Mouse (Mus musculus) testis, adult 2 months (tissue): ENCODE measurements around the gene Trpc4. TPM values are rescaled to one million over a fixed set of nuclear protein-coding genes. Genes with fewer than 3 reads are reported as not detected.

Experiments used
- H3K27ac ChIP-seq: fragments of 200-500 bp; 2 replicates; pipeline ENCODE4 v1.5.1; 2012; ENCODE audit warnings: low read depth, low read length; ENCODE audit not compliant: control insufficient read depth, insufficient read depth
- H3K27me3 ChIP-seq: fragments of 200-500 bp; 2 replicates; pipeline ENCODE4 v1.6.1; 2012; ENCODE audit warnings: mild to moderate bottlenecking, low read length, moderate library complexity; ENCODE audit not compliant: control insufficient read depth, insufficient read depth
- H3K36me3 ChIP-seq: fragments of 200-500 bp; 2 replicates; pipeline ENCODE4 v1.6.1; 2012; ENCODE audit warnings: mild to moderate bottlenecking, low read length; ENCODE audit not compliant: control insufficient read depth, insufficient read depth
- H3K4me1 ChIP-seq: fragments of 200-500 bp; 2 replicates; pipeline ENCODE4 v1.6.1; 2012; ENCODE audit warnings: low read length; ENCODE audit not compliant: control insufficient read depth, insufficient read depth
- H3K4me3 ChIP-seq: fragments of 200-500 bp; 2 replicates; pipeline ENCODE4 v1.5.1; 2012; ENCODE audit warnings: low read depth, mild to moderate bottlenecking, low read length, moderate library complexity, mixed read lengths; ENCODE audit not compliant: control insufficient read depth
- CTCF ChIP-seq: fragments of 200-500 bp; IDR thresholded peaks from 2 replicates; pipeline ENCODE4 v1.5.1; 2012; ENCODE audit warnings: low read depth, mild to moderate bottlenecking, inconsistent platforms, low read length, moderate library complexity; ENCODE audit not compliant: control insufficient read depth, insufficient read depth, insufficient replicate concordance
- POLR2A ChIP-seq: fragments of 200-500 bp; IDR thresholded peaks from 2 replicates; pipeline ENCODE4 v1.6.1; 2012; ENCODE audit warnings: low read depth, mild to moderate bottlenecking, inconsistent platforms, low read length, moderate library complexity; ENCODE audit not compliant: control insufficient read depth
- polyA plus RNA-seq: library from polyadenylated mRNA; depleted of rRNA; stranded (reverse); fragments of >200 nt; gene quantifications from 2 replicates; pipeline ENCODE4 v1.2.3, GENCODE M21; 2012

The Trpc4 gene
- polyA plus RNA-seq, 1 experiment, result not detected

- no peaks in the 10 kb centered on the region for H3K4me1 ChIP-seq
- no peak overlapping the region for H3K4me3 ChIP-seq
- TF ChIP-seq POLR2A, result no peak
- no peak for TF ChIP-seq CTCF
Measured at GRCm38 (mm10) chr3:54177296-54177695, 21.5 kb downstream of the Trpc4 start.

GRCm38 (mm10) chr3:54190932-54191668, 35.3 kb downstream of the Trpc4 start:
- Histone ChIP-seq H3K27ac (no peak overlapping the region), H3K4me3 (no peak overlapping the region), H3K4me1 (no peaks in the 10 kb centered on the region), H3K27me3 (no peaks in the 10 kb centered on the region), H3K36me3 (no peaks in the 10 kb centered on the region)
- TF ChIP-seq POLR2A, result no peak
- TF ChIP-seq CTCF, result no peak

More at GRCm38 (mm10) chr3:54177296-54177695, 21.5 kb downstream of the Trpc4 start:
- Histone ChIP-seq H3K36me3 (no peaks in the 10 kb centered on the region), H3K27me3 (no peaks in the 10 kb centered on the region), H3K27ac (no peak overlapping the region)

GRCm38 (mm10) chr3:54201231-54201630, 45.4 kb downstream of the Trpc4 start:
- Histone ChIP-seq H3K27ac (no peak overlapping the region), H3K27me3 (no peaks in the 10 kb centered on the region), H3K4me3 (no peak overlapping the region), H3K4me1 (no peaks in the 10 kb centered on the region), H3K36me3 (no peaks in the 10 kb centered on the region)
- no peak for TF ChIP-seq CTCF
- no peak for TF ChIP-seq POLR2A

GRCm38 (mm10) chr3:54204386-54204785, 48.6 kb downstream of the Trpc4 start:
- H3K27me3 ChIP-seq, result no peaks in the 10 kb centered on the region
- no peaks in the 10 kb centered on the region for H3K36me3 ChIP-seq
- no peak overlapping the region for H3K4me3 ChIP-seq
- no peaks in the 10 kb centered on the region for H3K4me1 ChIP-seq
- H3K27ac ChIP-seq, result no peak overlapping the region
- TF ChIP-seq CTCF, result no peak
- TF ChIP-seq POLR2A, result no peak

GRCm38 (mm10) chr3:54210112-54210511, 54.3 kb downstream of the Trpc4 start:
- no peaks in the 10 kb centered on the region for H3K36me3 ChIP-seq
- no peak overlapping the region for H3K27ac ChIP-seq
- no peaks in the 10 kb centered on the region for H3K4me1 ChIP-seq
- no peaks in the 10 kb centered on the region for H3K27me3 ChIP-seq
- no peak overlapping the region for H3K4me3 ChIP-seq
- TF ChIP-seq POLR2A (no peak), CTCF (no peak)

GRCm38 (mm10) chr3:54211441-54211840, 55.6 kb downstream of the Trpc4 start:
- Histone ChIP-seq H3K27me3 (no peaks in the 10 kb centered on the region), H3K27ac (no peak overlapping the region)

GRCm38 (mm10) chr3:54222549-54222948, 66.7 kb downstream of the Trpc4 start:
- H3K4me1 ChIP-seq, result peaks cover 4% of the 10 kb centered on the region
- no peaks in the 10 kb centered on the region for H3K27me3 ChIP-seq
- no peaks in the 10 kb centered on the region for H3K36me3 ChIP-seq
- no peak overlapping the region for H3K27ac ChIP-seq
- no peak overlapping the region for H3K4me3 ChIP-seq
- no peak for TF ChIP-seq CTCF
- TF ChIP-seq POLR2A, result no peak

More at GRCm38 (mm10) chr3:54211441-54211840, 55.6 kb downstream of the Trpc4 start:
- H3K4me1 ChIP-seq, result no peaks in the 10 kb centered on the region
- no peak for TF ChIP-seq CTCF
- no peak overlapping the region for H3K4me3 ChIP-seq
- no peaks in the 10 kb centered on the region for H3K36me3 ChIP-seq

GRCm38 (mm10) chr3:54228463-54228862, 72.6 kb downstream of the Trpc4 start:
- Histone ChIP-seq H3K27me3 (no peaks in the 10 kb centered on the region), H3K27ac (no peak overlapping the region), H3K36me3 (no peaks in the 10 kb centered on the region), H3K4me1 (peaks cover 4% of the 10 kb centered on the region), H3K4me3 (no peak overlapping the region)
- TF ChIP-seq CTCF, result no peak
- no peak for TF ChIP-seq POLR2A
